Mouse (Mus musculus) CH12.LX (cell line): ENCODE data around the gene Arhgap45.

Source experiments
- CHD2 ChIP-seq: IDR thresholded peaks from 2 replicates; pipeline ENCODE4 v1.6.1; 2011; ENCODE audit warnings: low read length, improper control_type of control experiment
- CTCF ChIP-seq, 2 experiments: IDR thresholded peaks in 1 of 2; conservative IDR thresholded peaks in 1 of 2; 2 replicates each; pipeline ENCODE4 v1.5.1; 2011 to 2012; ENCODE audit warnings: low read depth in 2 of 2, low read length in 2 of 2, improper control_type of control experiment in 1 of 2, inconsistent platforms in 1 of 2, mild to moderate bottlenecking in 1 of 2, moderate library complexity in 1 of 2
- EP300 ChIP-seq: IDR thresholded peaks from 2 replicates; pipeline ENCODE4 v1.6.1; 2011; ENCODE audit warnings: low read length, improper control_type of control experiment
- MAX ChIP-seq: IDR thresholded peaks from 2 replicates; pipeline ENCODE4 v1.6.1; 2011; ENCODE audit warnings: low read length, improper control_type of control experiment
- MYC ChIP-seq: IDR thresholded peaks from 2 replicates; pipeline ENCODE4 v1.6.1; 2011; ENCODE audit warnings: low read depth, mild to moderate bottlenecking, improper control_type of control experiment, low read length
- POLR2A ChIP-seq: IDR thresholded peaks from 2 replicates; pipeline ENCODE4 v1.6.1; 2011; ENCODE audit warnings: low read depth, mild to moderate bottlenecking, improper control_type of control experiment, low read length
- POLR2AphosphoS2 ChIP-seq: IDR thresholded peaks from 2 replicates; pipeline ENCODE4 v1.6.1; 2011; ENCODE audit warnings: low read depth, low read length, improper control_type of control experiment
- ZMIZ1 ChIP-seq: IDR thresholded peaks from 2 replicates; pipeline ENCODE4 v1.6.1; 2012; ENCODE audit warnings: low read depth, mild to moderate bottlenecking, inconsistent platforms, low read length, improper control_type of control experiment

- TF ChIP-seq MYC: no peak
- TF ChIP-seq CTCF (conservative IDR thresholded peaks at IDR 0.05 in 1 of 2, IDR thresholded peaks at IDR 0.05 in 1 of 2; ENCODE audit: low read depth in 2 of 2, low read length in 2 of 2): no peak
- no peak for TF ChIP-seq POLR2A
- no peak for TF ChIP-seq EP300
- no peak for TF ChIP-seq CHD2
- TF ChIP-seq MAX: no peak
- TF ChIP-seq ZMIZ1: no peak
- TF ChIP-seq POLR2AphosphoS2: no peak
Measured at GRCm38 (mm10) chr10:80047041-80047565, 30.6 kb downstream of the Arhgap45 start, which contains the start of gene Gpx4.
